Mouse (Mus musculus) small intestine, adult 2 months (tissue): ENCODE data around the gene Mecom.

Experiments
- CTCF ChIP-seq: fragments of 200-500 bp; IDR thresholded peaks from 2 replicates; pipeline ENCODE4 v1.5.1; 2012; ENCODE audit warnings: low read depth, mild to moderate bottlenecking, control low read depth, inconsistent platforms, low read length, moderate library complexity, mixed read lengths; ENCODE audit not compliant: insufficient replicate concordance, insufficient read length; ENCODE audit errors: extremely low read depth
- POLR2A ChIP-seq: fragments of 200-500 bp; IDR thresholded peaks from 2 replicates; pipeline ENCODE4 v1.6.1; 2012; ENCODE audit warnings: low read depth, mild to moderate bottlenecking, control low read depth, inconsistent platforms, low read length, moderate library complexity

- TF ChIP-seq CTCF (no peak), POLR2A (no peak)
These were observed 441.9 kb downstream of the Mecom start for GRCm38 (mm10) chr3:30105859-30106258.
